Mouse (Mus musculus): ENCODE data around the gene Fgfbp1. TPM values are rescaled to one million over a fixed set of nuclear protein-coding genes. Genes with fewer than 3 reads are reported as not detected.

The Fgfbp1 gene
- polyA plus RNA-seq (2014; fragmentation: Nextera tagmentation; extraction: Ambion mirVana), result 0.43 and 0.63 TPM in 2 replicates

DNA sequence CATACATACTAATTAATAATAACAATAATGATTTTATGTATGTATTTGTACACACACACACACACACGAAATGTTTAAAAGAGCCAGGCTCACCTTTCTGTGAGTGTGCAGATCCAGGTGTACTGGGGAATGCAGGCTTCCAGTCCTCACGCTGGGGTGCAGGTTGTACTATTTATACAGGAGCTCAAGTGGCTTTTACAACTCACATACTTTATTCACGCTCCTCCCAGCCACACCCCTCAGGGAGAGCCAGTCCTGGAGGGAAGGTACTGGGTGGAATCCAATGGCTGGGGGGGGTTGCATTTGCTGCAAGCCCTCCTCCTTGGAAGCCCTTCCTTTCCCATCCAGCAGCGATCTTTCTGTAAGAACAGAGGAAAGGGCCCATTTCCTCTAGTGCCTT, at the start of gene Fgfbp1:
Gene Fgfbp1, minus strand, starts transcription at position 160 of the 400 bp plus-strand sequence.
- Histone ChIP-seq H3K27me3 (ENCODE audit: control insufficient read depth, insufficient read depth, low read length) (no peaks in the 10 kb centered on the region), H3K4me1 (replicated peaks; ENCODE audit: control insufficient read depth, insufficient read depth, low read length) (peaks cover 2% of the 10 kb centered on the region; the same call in 1 of the 2 replicates), H3K4me3 (ENCODE audit: low read depth, low read length) (no peak within 1 kb of the TSS), H3K4me2 (ENCODE audit: low read depth, low read length, severe bottlenecking) (no peak within 1 kb of the TSS), H3K9me3 (ENCODE audit: control insufficient read depth, low read length) (no peaks in the 10 kb centered on the region), H3K36me3 (ENCODE audit: control insufficient read depth, insufficient read depth, low read length) (no peaks in the 10 kb centered on the region), H3K27ac (ENCODE audit: low read depth, low read length) (no peak within 1 kb of the TSS), H3K9ac (ENCODE audit: low read length) (no peak within 1 kb of the TSS)
- ATAC-seq (replicated peaks; ENCODE audit: low FRiP score), result no peak
- no peak for DNase-seq (ENCODE audit: low spot score)
- 57% methylated on average over 4 of the region's 4 CpGs for WGBS

DNA sequence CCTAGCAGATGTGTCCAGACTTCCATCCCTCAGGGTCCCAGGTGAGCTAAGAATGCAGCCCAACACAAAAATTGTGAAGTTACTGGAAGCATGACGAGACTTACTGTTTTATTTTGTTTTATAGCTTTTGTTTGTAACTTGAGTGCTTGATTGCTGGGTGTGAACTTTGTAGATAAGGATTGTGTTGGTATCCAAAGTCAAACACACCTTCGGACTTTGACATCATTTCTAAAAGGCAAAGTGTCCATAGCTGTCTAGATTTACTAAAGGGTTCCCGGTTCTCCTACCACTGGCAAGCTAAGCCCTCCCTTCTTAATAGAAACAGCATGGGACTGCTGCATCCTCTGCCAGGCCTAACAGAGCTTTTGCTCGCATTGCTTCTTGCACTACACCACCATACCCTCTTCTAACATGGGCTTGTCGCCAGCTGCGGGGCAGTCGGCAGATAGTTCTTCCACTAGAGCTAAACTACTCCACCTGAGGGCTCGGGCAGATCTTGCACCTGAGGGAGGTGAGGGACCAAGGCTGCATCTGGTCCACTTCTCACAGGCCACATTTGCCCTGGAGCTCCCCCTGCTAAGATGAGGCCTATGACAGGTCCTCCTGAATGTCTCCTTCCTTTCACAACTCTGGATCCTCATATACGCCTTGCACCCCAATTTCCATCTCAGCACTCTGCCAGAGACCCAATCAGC, 16.9 kb upstream of the Fgfbp1 start:
- H3K27ac ChIP-seq (ENCODE audit: low read depth, low read length), result no peak overlapping the region
- H3K27me3 ChIP-seq (ENCODE audit: control insufficient read depth, insufficient read depth, low read length), result no peaks in the 10 kb centered on the region
- no peak for DNase-seq (ENCODE audit: low spot score)
- H3K9ac ChIP-seq (ENCODE audit: low read length), result no peak overlapping the region
- no peak overlapping the region for H3K4me3 ChIP-seq (ENCODE audit: low read depth, low read length)
- ATAC-seq (replicated peaks; ENCODE audit: low FRiP score), result no peak
- no peak overlapping the region for H3K4me2 ChIP-seq (ENCODE audit: low read depth, low read length, severe bottlenecking)
- no peaks in the 10 kb centered on the region for H3K9me3 ChIP-seq (ENCODE audit: control insufficient read depth, low read length)
- H3K36me3 ChIP-seq (ENCODE audit: control insufficient read depth, insufficient read depth, low read length), result peaks cover 2% of the 10 kb centered on the region; the same call in 1 of the 2 replicates
- H3K4me1 ChIP-seq (replicated peaks; ENCODE audit: control insufficient read depth, insufficient read depth, low read length), result no peaks in the 10 kb centered on the region
- WGBS, result 92% methylated on average over 9 of the region's 9 CpGs

DNA sequence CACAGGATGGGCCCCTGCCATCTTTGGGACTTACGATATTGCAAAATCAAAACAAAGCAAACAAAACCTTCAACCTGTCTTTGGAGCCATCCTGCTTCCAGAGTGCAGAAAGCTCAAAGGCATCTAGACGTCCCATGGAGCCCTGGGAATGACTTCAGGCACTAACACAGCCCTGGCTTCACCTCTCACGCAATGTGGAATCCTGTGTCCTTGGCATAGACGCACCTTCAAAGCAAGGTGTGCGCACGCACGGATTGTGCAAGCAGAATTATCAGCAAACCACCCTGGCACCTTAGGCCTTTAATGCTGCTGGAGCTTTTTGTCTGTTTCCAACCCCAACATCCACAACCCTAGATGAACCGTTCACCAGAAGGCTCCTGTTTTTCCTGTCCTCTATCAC, 16.0 kb upstream of the Fgfbp1 start:
- H3K27me3 ChIP-seq (ENCODE audit: control insufficient read depth, insufficient read depth, low read length), result no peaks in the 10 kb centered on the region
- no peaks in the 10 kb centered on the region for H3K9me3 ChIP-seq (ENCODE audit: control insufficient read depth, low read length)
- H3K27ac ChIP-seq (ENCODE audit: low read depth, low read length), result no peak overlapping the region
- H3K4me1 ChIP-seq (replicated peaks; ENCODE audit: control insufficient read depth, insufficient read depth, low read length), result no peaks in the 10 kb centered on the region
- 94% methylated on average over 8 of the region's 8 CpGs for WGBS
- H3K9ac ChIP-seq (ENCODE audit: low read length), result no peak overlapping the region
- no peak overlapping the region for H3K4me2 ChIP-seq (ENCODE audit: low read depth, low read length, severe bottlenecking)
- H3K4me3 ChIP-seq (ENCODE audit: low read depth, low read length), result no peak overlapping the region
- peaks cover 2% of the 10 kb centered on the region; the same call in 1 of the 2 replicates for H3K36me3 ChIP-seq (ENCODE audit: control insufficient read depth, insufficient read depth, low read length)
- DNase-seq (ENCODE audit: low spot score) (no peak), ATAC-seq (replicated peaks; ENCODE audit: low FRiP score) (no peak)

DNA sequence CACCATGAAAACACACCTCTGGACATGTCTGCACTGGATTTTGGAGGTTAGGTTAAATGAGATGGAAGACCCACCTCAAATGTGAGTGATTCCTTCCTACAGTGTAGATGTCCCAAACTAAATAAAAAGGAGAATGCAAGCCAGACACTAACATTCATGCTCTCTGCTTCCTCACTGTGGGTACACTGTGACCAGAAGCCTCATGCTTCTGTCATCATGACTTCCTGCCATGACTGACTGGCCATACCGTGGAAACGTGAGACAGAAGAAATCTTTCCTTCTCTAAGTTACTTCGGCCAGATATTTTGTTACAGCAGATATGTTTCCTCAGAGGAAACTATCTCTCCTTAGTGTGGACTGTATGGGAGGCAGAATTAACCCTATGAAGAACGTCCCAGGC, 14.6 kb upstream of the Fgfbp1 start:
- Histone ChIP-seq H3K27ac (ENCODE audit: low read depth, low read length) (no peak overlapping the region), H3K9me3 (ENCODE audit: control insufficient read depth, low read length) (no peaks in the 10 kb centered on the region), H3K4me3 (ENCODE audit: low read depth, low read length) (no peak overlapping the region), H3K4me1 (replicated peaks; ENCODE audit: control insufficient read depth, insufficient read depth, low read length) (no peaks in the 10 kb centered on the region), H3K27me3 (ENCODE audit: control insufficient read depth, insufficient read depth, low read length) (no peaks in the 10 kb centered on the region), H3K9ac (ENCODE audit: low read length) (no peak overlapping the region), H3K36me3 (ENCODE audit: control insufficient read depth, insufficient read depth, low read length) (peaks cover under 1% of the 10 kb centered on the region; the same call in 1 of the 2 replicates), H3K4me2 (ENCODE audit: low read depth, low read length, severe bottlenecking) (no peak overlapping the region)
- no peak for DNase-seq (ENCODE audit: low spot score)
- ATAC-seq (replicated peaks; ENCODE audit: low FRiP score), result no peak
- 88% methylated on average over 4 of the region's 4 CpGs for WGBS

DNA sequence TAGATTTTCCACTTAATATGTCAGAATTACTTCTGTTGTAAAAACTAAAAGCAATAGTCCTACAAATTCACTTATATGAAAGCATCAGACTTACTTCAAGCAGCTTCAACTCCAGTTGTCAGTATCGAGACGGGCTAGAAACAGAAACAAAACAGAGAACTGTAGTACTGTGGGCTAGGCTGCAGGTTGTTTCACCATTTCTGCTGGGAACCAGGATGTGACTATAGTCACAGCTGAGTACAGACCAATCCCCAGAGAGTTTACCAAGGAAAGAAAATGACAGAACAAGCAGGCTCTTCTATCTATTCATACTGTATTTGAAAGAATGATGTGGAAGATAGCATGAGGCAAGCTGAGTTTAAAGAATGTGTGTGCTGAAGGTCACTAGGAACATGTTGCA, 13.4 kb upstream of the Fgfbp1 start:
- no peaks in the 10 kb centered on the region for H3K4me1 ChIP-seq (replicated peaks; ENCODE audit: control insufficient read depth, insufficient read depth, low read length)
- H3K4me3 ChIP-seq (ENCODE audit: low read depth, low read length), result no peak overlapping the region
- WGBS, result 88% methylated on average over 2 of the region's 2 CpGs
- DNase-seq (ENCODE audit: low spot score) (no peak), ATAC-seq (replicated peaks; ENCODE audit: low FRiP score) (no peak)
- no peaks in the 10 kb centered on the region for H3K9me3 ChIP-seq (ENCODE audit: control insufficient read depth, low read length)
- no peak overlapping the region for H3K27ac ChIP-seq (ENCODE audit: low read depth, low read length)
- no peak overlapping the region for H3K9ac ChIP-seq (ENCODE audit: low read length)
- no peaks in the 10 kb centered on the region; the same call in 1 of the 2 replicates for H3K36me3 ChIP-seq (ENCODE audit: control insufficient read depth, insufficient read depth, low read length)
- H3K4me2 ChIP-seq (ENCODE audit: low read depth, low read length, severe bottlenecking), result no peak overlapping the region
- no peaks in the 10 kb centered on the region for H3K27me3 ChIP-seq (ENCODE audit: control insufficient read depth, insufficient read depth, low read length)

DNA sequence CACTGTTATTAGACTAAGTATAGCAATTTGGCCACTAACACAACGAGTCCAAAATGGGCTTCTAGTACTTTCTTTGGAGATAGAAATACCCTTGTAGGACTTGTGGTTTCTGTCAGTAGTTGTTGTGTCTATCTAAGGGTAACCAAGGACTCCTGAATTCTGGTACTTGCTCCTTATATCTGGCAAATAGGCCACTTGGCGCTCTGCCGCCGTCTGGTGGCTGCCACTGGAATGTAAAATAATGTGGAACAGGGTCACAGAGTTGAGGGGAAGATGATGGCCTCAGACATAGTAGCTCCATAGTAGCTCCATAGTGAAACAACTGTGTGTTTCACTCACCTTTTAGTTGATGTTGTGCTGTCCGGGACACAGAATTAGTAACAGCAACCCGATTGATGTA, 8.7 kb upstream of the Fgfbp1 start:
- Histone ChIP-seq H3K36me3 (ENCODE audit: control insufficient read depth, insufficient read depth, low read length) (no peaks in the 10 kb centered on the region), H3K9me3 (ENCODE audit: control insufficient read depth, low read length) (no peaks in the 10 kb centered on the region), H3K27ac (ENCODE audit: low read depth, low read length) (no peak overlapping the region), H3K9ac (ENCODE audit: low read length) (no peak overlapping the region), H3K4me2 (ENCODE audit: low read depth, low read length, severe bottlenecking) (no peak overlapping the region), H3K4me1 (replicated peaks; ENCODE audit: control insufficient read depth, insufficient read depth, low read length) (no peaks in the 10 kb centered on the region), H3K27me3 (ENCODE audit: control insufficient read depth, insufficient read depth, low read length) (no peaks in the 10 kb centered on the region), H3K4me3 (ENCODE audit: low read depth, low read length) (no peak overlapping the region)
- WGBS, result 54% methylated on average over 6 of the region's 6 CpGs
- DNase-seq (ENCODE audit: low spot score) (peak; percentile 76), ATAC-seq (replicated peaks; ENCODE audit: low FRiP score) (0 out of 2 replicates have a peak, but pooled peaks have one; percentile 42)

DNA sequence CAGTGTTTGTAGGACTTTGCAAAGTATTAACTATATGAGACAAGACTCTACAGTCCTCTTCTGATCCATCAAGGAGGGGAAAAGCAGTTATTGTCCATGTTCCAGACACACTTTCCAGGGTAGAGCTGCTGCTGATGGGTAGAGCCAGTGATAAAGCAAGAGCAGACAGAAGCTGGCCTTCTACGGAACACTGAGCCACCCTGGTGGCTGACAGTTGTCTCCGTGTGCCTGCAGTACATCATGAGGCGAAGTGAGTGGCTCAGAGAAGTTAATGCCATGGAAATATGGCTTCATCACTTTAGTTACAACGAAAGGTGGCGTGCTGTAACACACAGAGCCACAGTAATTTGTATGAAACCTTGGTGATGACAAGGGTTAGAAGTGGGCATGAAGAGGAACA, 7.4 kb upstream of the Fgfbp1 start:
- no peak overlapping the region for H3K27ac ChIP-seq (ENCODE audit: low read depth, low read length)
- H3K9me3 ChIP-seq (ENCODE audit: control insufficient read depth, low read length), result no peaks in the 10 kb centered on the region
- H3K4me3 ChIP-seq (ENCODE audit: low read depth, low read length), result no peak overlapping the region
- no peaks in the 10 kb centered on the region for H3K36me3 ChIP-seq (ENCODE audit: control insufficient read depth, insufficient read depth, low read length)
- no peaks in the 10 kb centered on the region for H3K4me1 ChIP-seq (replicated peaks; ENCODE audit: control insufficient read depth, insufficient read depth, low read length)
- no peak overlapping the region for H3K4me2 ChIP-seq (ENCODE audit: low read depth, low read length, severe bottlenecking)
- H3K9ac ChIP-seq (ENCODE audit: low read length), result no peak overlapping the region
- ATAC-seq (replicated peaks; ENCODE audit: low FRiP score), result no peak
- no peak for DNase-seq (ENCODE audit: low spot score)
- no peaks in the 10 kb centered on the region for H3K27me3 ChIP-seq (ENCODE audit: control insufficient read depth, insufficient read depth, low read length)
- WGBS, result 79% methylated on average over 5 of the region's 5 CpGs

DNA sequence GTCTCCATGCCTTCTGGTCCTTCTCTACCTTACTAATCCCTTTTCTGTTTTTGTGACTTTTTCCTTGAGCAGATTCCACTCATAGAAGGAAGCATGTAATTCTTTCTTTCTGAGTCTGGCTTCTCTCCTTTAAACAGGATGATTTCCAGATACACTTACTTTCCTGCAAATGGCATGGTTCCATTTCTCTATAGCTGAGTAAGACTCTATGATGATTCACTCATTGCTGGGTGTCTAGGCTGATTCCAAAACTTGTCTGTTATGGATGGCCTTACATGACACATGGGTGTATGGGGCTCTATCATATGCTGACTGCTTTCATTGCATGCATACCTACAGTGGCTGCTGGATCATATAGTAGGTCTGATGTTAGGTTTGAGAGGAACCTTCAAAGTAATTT, 4.6 kb upstream of the Fgfbp1 start:
- Histone ChIP-seq H3K9me3 (ENCODE audit: control insufficient read depth, low read length) (no peaks in the 10 kb centered on the region), H3K9ac (ENCODE audit: low read length) (no peak overlapping the region), H3K27ac (ENCODE audit: low read depth, low read length) (no peak overlapping the region), H3K4me1 (replicated peaks; ENCODE audit: control insufficient read depth, insufficient read depth, low read length) (peaks cover 2% of the 10 kb centered on the region; the same call in 1 of the 2 replicates), H3K4me3 (ENCODE audit: low read depth, low read length) (no peak overlapping the region), H3K27me3 (ENCODE audit: control insufficient read depth, insufficient read depth, low read length) (no peaks in the 10 kb centered on the region), H3K4me2 (ENCODE audit: low read depth, low read length, severe bottlenecking) (no peak overlapping the region), H3K36me3 (ENCODE audit: control insufficient read depth, insufficient read depth, low read length) (no peaks in the 10 kb centered on the region)
- ATAC-seq (replicated peaks; ENCODE audit: low FRiP score) (no peak), DNase-seq (ENCODE audit: low spot score) (no peak)

DNA sequence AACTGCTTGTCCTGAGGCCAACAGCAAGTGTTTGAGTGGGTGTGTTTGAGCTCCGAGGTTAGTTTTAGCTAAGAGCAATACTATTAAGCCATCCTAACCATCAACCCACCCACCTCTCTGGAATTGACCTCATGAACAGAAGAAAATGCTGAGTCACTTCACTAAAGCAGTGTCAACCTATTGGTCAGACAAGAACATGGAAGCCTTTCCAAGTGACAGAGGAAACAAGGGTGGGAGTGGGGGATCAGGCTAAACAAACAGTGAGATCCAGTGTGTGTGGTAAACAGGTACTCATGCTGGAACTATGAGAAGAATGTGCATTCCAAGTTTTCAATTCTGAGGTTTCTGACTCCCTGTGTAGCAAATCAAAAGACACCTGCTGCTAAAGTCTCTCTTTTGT, 1.3 kb upstream of the Fgfbp1 start:
- H3K9ac ChIP-seq (ENCODE audit: low read length), result no peak overlapping the region
- ATAC-seq (replicated peaks; ENCODE audit: low FRiP score) (no peak), DNase-seq (ENCODE audit: low spot score) (no peak)
- no peak overlapping the region for H3K4me2 ChIP-seq (ENCODE audit: low read depth, low read length, severe bottlenecking)
- no peaks in the 10 kb centered on the region for H3K9me3 ChIP-seq (ENCODE audit: control insufficient read depth, low read length)
- H3K4me3 ChIP-seq (ENCODE audit: low read depth, low read length), result no peak overlapping the region
- 41% methylated on average over 1 of the region's 1 CpGs for WGBS
- H3K27me3 ChIP-seq (ENCODE audit: control insufficient read depth, insufficient read depth, low read length), result no peaks in the 10 kb centered on the region
- H3K36me3 ChIP-seq (ENCODE audit: control insufficient read depth, insufficient read depth, low read length), result no peaks in the 10 kb centered on the region
- peaks cover 2% of the 10 kb centered on the region; the same call in 1 of the 2 replicates for H3K4me1 ChIP-seq (replicated peaks; ENCODE audit: control insufficient read depth, insufficient read depth, low read length)
- no peak overlapping the region for H3K27ac ChIP-seq (ENCODE audit: low read depth, low read length)

Data from forebrain, embryonic 11.5 days (tissue).